Mouse (Mus musculus) C2C12 (cell line): ENCODE data around the gene Txnrd3.

Experiments
- CEBPB ChIP-seq: IDR thresholded peaks from one replicate; pipeline ENCODE4 v1.6.1; 2011; ENCODE audit warnings: low read depth, mild to moderate bottlenecking, control low read depth, moderate library complexity
- MAX ChIP-seq: IDR thresholded peaks from one replicate; pipeline ENCODE4 v1.6.1; 2011; ENCODE audit warnings: mild to moderate bottlenecking, control low read depth

- TF ChIP-seq CEBPB (no peak), MAX (no peak)
Measured at GRCm38 (mm10) chr6:89615373-89615755, 28.4 kb upstream of the Txnrd3 start.
